Mouse (Mus musculus) hindbrain, postnatal 0 days (tissue): Measurements from ENCODE around the gene Nprl2. TPM values are rescaled to one million over a fixed set of nuclear protein-coding genes. Genes with fewer than 3 reads are reported as not detected.

ENCODE experiments used
- ATAC-seq: fragments of 200-750 bp; cut with Nextera tagmentation; 2 replicates; pipeline ENCODE4 v1.8.0; 2017; ENCODE audit warnings: mild to moderate bottlenecking, moderate TSS enrichment, moderate library complexity
- DNase-seq: peaks from one replicate; pipeline ENCODE4 v3.0.0-alpha.2; 2015; ENCODE audit warnings: low spot score
- H3K27ac ChIP-seq: fragments of 300-500 bp; sonication (generic); 2 replicates; pipeline ENCODE4 v1.5.1; 2014; ENCODE audit warnings: mild to moderate bottlenecking
- H3K27me3 ChIP-seq: fragments of 300-500 bp; sonication (generic); 2 replicates; pipeline ENCODE4 v1.6.1; 2014; ENCODE audit warnings: low read length, mixed read lengths; ENCODE audit not compliant: insufficient read depth
- H3K36me3 ChIP-seq: fragments of 300-500 bp; sonication (generic); 2 replicates; pipeline ENCODE4 v1.6.1; 2014; ENCODE audit warnings: low read length, mixed read lengths; ENCODE audit not compliant: insufficient read depth
- H3K4me1 ChIP-seq: fragments of 300-500 bp; sonication (generic); 2 replicates; pipeline ENCODE4 v1.6.1; 2014; ENCODE audit warnings: antibody characterized with exemption, low read length, mixed read lengths; ENCODE audit not compliant: insufficient read depth
- H3K4me2 ChIP-seq: fragments of 300-500 bp; sonication (generic); 2 replicates; pipeline ENCODE4 v1.6.1; 2014; ENCODE audit warnings: low read depth, mild to moderate bottlenecking, low read length, moderate library complexity, mixed read lengths
- H3K4me3 ChIP-seq: fragments of 300-500 bp; sonication (generic); 2 replicates; pipeline ENCODE4 v1.5.1; 2014; ENCODE audit warnings: low read length
- H3K9ac ChIP-seq: fragments of 300-500 bp; sonication (generic); replicated peaks from 2 replicates; pipeline ENCODE4 v1.6.1; 2014; ENCODE audit warnings: mild to moderate bottlenecking, low read length, moderate library complexity, mixed read lengths
- H3K9me3 ChIP-seq: fragments of 300-500 bp; sonication (generic); 2 replicates; pipeline ENCODE4 v1.6.1; 2016; ENCODE audit warnings: low read length, mixed read lengths
- CTCF ChIP-seq: IDR thresholded peaks from 2 replicates; pipeline ENCODE4 v1.5.1; 2016; ENCODE audit warnings: antibody characterized with exemption, control low read depth, low read depth
- WGBS: fragments of 180-500 bp; shearing (Covaris S2); extraction: QIAGEN DNeasy Blood & Tissue Kit; methylation state at CpG from one replicate; pipeline ENCODE4 v1.1.7; 2014; 5-methylcytosine and 5-hydroxymethylcytosine counted together
- polyA plus RNA-seq: library from polyadenylated mRNA; unstranded; fragments of >200 nt; fragmentation: Nextera tagmentation; extraction: Ambion mirVana; gene quantifications from 2 replicates; pipeline ENCODE4 v1.2.1, GENCODE M21; 2015
- total RNA-seq: library from RNA; depleted of rRNA; stranded (reverse); fragments of >200 nt; gene quantifications from 2 replicates; pipeline ENCODE4 v1.2.3, GENCODE M21; 2014; rRNA removed

Nprl2 gene
- total and polyA plus RNA-seq, 2 experiments from 2014 or later: 54.6 to 70.5 TPM

- peak overlapping the region; percentile 49 for H3K9ac ChIP-seq
- DNase-seq (peak; percentile 63), ATAC-seq (no peak)
- peaks cover 9% of the 10 kb centered on the region; the same call in 1 of the 2 replicates for H3K4me1 ChIP-seq
- H3K27ac ChIP-seq: no peak overlapping the region; the same call in 1 of the 2 replicates
- H3K4me3 ChIP-seq: peak overlapping the region; percentile 64
- 6% methylated on average over 33 of the region's 33 CpGs for WGBS
- H3K4me2 ChIP-seq: peak overlapping the region; percentile 91
- H3K36me3 ChIP-seq: peaks cover 25% of the 10 kb centered on the region
- no peak for TF ChIP-seq CTCF
- no peaks in the 10 kb centered on the region for H3K27me3 ChIP-seq
- no peaks in the 10 kb centered on the region for H3K9me3 ChIP-seq
These were observed 46.0 kb downstream of the Nprl2 start for GRCm38 (mm10) chr9:107587833-107588639.

DNA sequence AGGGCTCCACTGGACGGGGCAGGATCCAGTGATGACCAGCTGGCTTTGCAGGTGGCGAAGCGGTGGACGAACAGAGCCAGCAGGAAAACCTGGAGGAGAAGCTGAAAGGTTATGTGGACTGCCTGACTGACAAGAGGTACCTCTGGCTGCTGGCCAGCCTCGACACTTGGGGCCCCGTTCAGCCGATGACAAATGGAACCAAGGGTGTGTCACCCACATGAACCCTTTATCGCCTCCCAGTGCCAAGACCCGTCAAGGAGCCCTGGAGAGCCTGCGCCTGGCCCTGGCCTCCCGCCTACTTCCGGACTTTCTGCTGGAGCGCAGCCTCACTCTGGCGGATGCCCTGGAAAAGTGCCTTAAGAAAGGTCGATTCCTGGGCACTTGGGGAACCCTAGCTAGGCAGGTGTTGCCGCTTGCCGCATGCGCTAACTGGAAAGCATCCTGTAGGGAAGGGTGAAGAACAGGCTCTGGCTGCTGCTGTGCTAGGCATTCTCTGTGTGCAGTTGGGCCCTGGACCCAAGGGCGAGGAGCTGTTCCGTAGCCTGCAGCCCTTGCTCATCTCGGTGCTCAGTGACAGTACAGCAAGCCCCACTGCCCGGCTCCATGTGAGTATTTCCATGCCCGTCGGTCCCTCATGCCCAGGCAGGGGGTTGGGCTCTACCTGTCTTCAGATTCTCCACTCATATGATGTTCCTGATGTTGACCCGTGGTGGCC is 48.2 kb downstream of the Nprl2 start:
- no peaks in the 10 kb centered on the region for H3K9me3 ChIP-seq
- H3K4me1 ChIP-seq: peaks cover 9% of the 10 kb centered on the region; the same call in 1 of the 2 replicates
- no peak overlapping the region for H3K27ac ChIP-seq
- peaks cover 26% of the 10 kb centered on the region for H3K36me3 ChIP-seq
- DNase-seq (no peak), ATAC-seq (no peak)
- no peak overlapping the region for H3K4me3 ChIP-seq
- no peak for TF ChIP-seq CTCF
- no peak overlapping the region for H3K4me2 ChIP-seq
- no peaks in the 10 kb centered on the region for H3K27me3 ChIP-seq
- WGBS: 88% methylated on average over 25 of the region's 25 CpGs
- H3K9ac ChIP-seq: no peak overlapping the region

GRCm38 (mm10) chr9:107590773-107591060 is 48.7 kb downstream of the Nprl2 start:
- no peak for TF ChIP-seq CTCF
- no peak overlapping the region for H3K4me3 ChIP-seq
- H3K9me3 ChIP-seq: no peaks in the 10 kb centered on the region
- no peak overlapping the region for H3K27ac ChIP-seq
- no peak overlapping the region for H3K9ac ChIP-seq
- peaks cover 9% of the 10 kb centered on the region; the same call in 1 of the 2 replicates for H3K4me1 ChIP-seq
- WGBS: 98% methylated on average over 6 of the region's 6 CpGs
- DNase-seq (no peak), ATAC-seq (no peak)
- H3K27me3 ChIP-seq: no peaks in the 10 kb centered on the region
- peaks cover 26% of the 10 kb centered on the region for H3K36me3 ChIP-seq
- H3K4me2 ChIP-seq: no peak overlapping the region

DNA sequence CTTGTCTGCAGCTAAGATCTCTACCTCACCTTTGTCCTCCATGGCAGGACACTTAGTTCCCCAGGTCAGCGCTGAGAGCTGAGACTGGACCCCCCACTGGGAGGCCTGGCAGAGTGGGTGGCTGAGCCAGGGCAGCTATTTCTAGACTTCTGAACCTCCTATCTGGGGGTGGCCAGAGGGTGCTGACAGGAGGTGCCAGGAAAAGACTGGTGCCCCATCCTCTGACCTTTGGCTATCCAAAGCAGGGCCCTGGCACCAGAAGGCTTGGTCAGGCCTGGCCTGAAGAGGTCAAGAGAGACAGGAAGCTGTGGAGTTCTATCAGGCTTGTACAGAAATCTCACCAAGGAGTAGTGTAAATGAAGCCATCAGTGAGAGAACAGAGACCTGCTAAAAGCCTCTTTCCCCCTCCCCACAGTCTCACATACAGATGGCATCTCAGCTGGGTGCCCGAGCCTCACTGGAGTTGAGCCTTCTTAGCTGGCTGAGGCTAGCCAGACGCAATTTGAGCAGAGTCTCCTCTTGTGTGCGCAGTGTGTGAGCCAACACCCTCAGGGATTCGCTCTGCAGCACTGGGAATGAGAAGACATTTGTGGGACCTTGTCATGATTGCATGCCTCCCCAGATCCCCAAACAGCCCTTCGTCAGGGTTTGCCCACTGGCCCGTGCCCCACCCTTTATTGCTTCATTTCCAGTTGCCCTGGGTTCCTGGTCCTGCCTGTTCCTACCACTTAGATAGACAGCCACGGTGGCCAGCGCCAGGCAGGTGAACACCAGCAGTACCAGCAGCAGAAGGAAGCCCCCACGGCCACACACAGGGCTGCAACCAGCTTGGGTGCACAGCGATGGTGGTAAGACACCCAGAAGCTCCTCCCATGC is 51.3 kb downstream of the Nprl2 start:
- WGBS: 63% methylated on average over 11 of the region's 11 CpGs
- Histone ChIP-seq H3K27ac (no peak overlapping the region), H3K27me3 (no peaks in the 10 kb centered on the region), H3K36me3 (peaks cover 26% of the 10 kb centered on the region), H3K4me2 (no peak overlapping the region), H3K9me3 (no peaks in the 10 kb centered on the region), H3K4me3 (no peak overlapping the region), H3K4me1 (peaks cover 2% of the 10 kb centered on the region; the same call in 1 of the 2 replicates), H3K9ac (no peak overlapping the region)
- TF ChIP-seq CTCF: no peak
- peak; percentile 50 for ATAC-seq
- DNase-seq: peak; percentile 68

DNA sequence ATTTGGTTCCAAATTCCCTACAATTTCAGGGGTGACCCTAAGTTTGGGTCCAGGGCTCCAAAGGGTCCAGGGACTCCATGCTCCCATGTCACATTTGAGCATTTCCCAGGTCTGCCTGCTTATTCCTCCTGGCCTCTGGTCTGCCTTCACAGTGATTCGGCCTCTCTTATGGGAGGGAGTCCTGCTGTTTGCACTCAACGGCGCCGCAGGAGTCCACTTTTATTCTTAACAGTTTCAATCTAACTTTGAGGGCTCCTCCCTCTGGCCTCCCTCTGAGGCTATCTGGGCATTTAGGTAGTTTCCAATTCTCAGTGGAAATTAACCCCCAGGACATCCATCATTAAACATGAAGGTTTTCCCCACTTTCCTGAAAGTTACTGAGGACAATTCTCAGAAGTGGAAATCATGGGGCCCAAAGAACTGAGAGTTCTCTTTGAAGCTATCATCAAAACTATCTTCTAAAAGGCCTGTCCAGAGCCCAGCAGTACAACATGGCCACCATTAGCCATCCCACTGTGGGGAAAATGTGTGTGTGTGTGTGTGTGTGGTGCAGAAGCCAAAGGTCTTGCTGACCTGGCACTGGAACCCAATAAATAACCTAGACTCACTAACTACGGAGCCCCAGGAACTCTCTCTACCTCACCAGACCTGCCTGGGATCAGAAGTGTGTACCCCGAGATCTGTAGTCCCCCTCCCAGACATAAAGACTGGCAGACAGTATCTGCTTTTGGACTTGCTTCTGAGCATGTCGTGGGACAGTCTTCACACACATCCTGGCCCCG is 52.4 kb downstream of the Nprl2 start:
- no peak for DNase-seq

More for the DNA sequence above, 52.4 kb downstream of the Nprl2 start:
- Histone ChIP-seq H3K4me3 (no peak overlapping the region), H3K27me3 (no peaks in the 10 kb centered on the region), H3K36me3 (peaks cover 26% of the 10 kb centered on the region), H3K9me3 (no peaks in the 10 kb centered on the region), H3K4me1 (no peaks in the 10 kb centered on the region), H3K9ac (no peak overlapping the region), H3K27ac (no peak overlapping the region), H3K4me2 (no peak overlapping the region)
- no peak for TF ChIP-seq CTCF
- WGBS: 69% methylated on average over 8 of the region's 8 CpGs
- ATAC-seq: no peak

Other genes with a start within 250 kb of the Nprl2 start
- gene Cish, start 246.2 kb upstream of the Nprl2 start, total RNA-seq: 2.8 and 5.3 TPM in 2 replicates
- 8.6 and 8.8 TPM in 2 replicates for gene Cish, start 246.2 kb upstream of the Nprl2 start, polyA plus RNA-seq
- 14.8 and 18.1 TPM in 2 replicates for gene Hemk1, start 203.9 kb upstream of the Nprl2 start, total RNA-seq
- gene Hemk1, start 203.9 kb upstream of the Nprl2 start, polyA plus RNA-seq: 13.6 and 16.4 TPM in 2 replicates
- 12.5 and 27.7 TPM in 2 replicates for gene 6430571L13Rik, start 201.6 kb upstream of the Nprl2 start, total RNA-seq
- gene 6430571L13Rik, start 201.6 kb upstream of the Nprl2 start, polyA plus RNA-seq: 10.9 and 11.2 TPM in 2 replicates
- gene Cacna2d2, start 142.6 kb upstream of the Nprl2 start, total RNA-seq: 108 and 134 TPM in 2 replicates
- gene Cacna2d2, start 142.6 kb upstream of the Nprl2 start, polyA plus RNA-seq: 7.1 and 7.6 TPM in 2 replicates
- gene Tmem115, start 8.3 kb upstream of the Nprl2 start, total RNA-seq: 72.6 and 78.4 TPM in 2 replicates
- gene Tmem115, start 8.3 kb upstream of the Nprl2 start, polyA plus RNA-seq: 51.6 and 52.3 TPM in 2 replicates
- 56.5 and 69.3 TPM in 2 replicates for gene Cyb561d2, start within 50 bp of the Nprl2 start, total RNA-seq
- 52.9 and 53.5 TPM in 2 replicates for gene Cyb561d2, start within 50 bp of the Nprl2 start, polyA plus RNA-seq
- gene Zmynd10, start 5.1 kb downstream of the Nprl2 start, total RNA-seq: 1.8 and 10.9 TPM in 2 replicates
- 3.5 and 3.7 TPM in 2 replicates for gene Zmynd10, start 5.1 kb downstream of the Nprl2 start, polyA plus RNA-seq
- 17.6 and 20.2 TPM in 2 replicates for gene Rassf1, start 9.3 kb downstream of the Nprl2 start, total RNA-seq
- 30.3 and 31.0 TPM in 2 replicates for gene Rassf1, start 9.3 kb downstream of the Nprl2 start, polyA plus RNA-seq
- 128 and 142 TPM in 2 replicates for gene Tusc2, start 21.0 kb downstream of the Nprl2 start, total RNA-seq
- 115 and 119 TPM in 2 replicates for gene Tusc2, start 21.0 kb downstream of the Nprl2 start, polyA plus RNA-seq
- gene Hyal2, start 25.7 kb downstream of the Nprl2 start, total RNA-seq: 59.8 and 75.3 TPM in 2 replicates
- gene Hyal2, start 25.7 kb downstream of the Nprl2 start, polyA plus RNA-seq: 39.8 and 40.6 TPM in 2 replicates
- 3.4 and 7.7 TPM in 2 replicates for gene Hyal1, start 34.7 kb downstream of the Nprl2 start, total RNA-seq
- 3.3 and 4.9 TPM in 2 replicates for gene Hyal1, start 34.7 kb downstream of the Nprl2 start, polyA plus RNA-seq
- gene Naa80, start 36.7 kb downstream of the Nprl2 start, total RNA-seq: 29.9 and 32.8 TPM in 2 replicates
- 17.8 and 19.4 TPM in 2 replicates for gene Naa80, start 36.7 kb downstream of the Nprl2 start, polyA plus RNA-seq
- gene Hyal3, start 38.6 kb downstream of the Nprl2 start, total RNA-seq: 3.3 and 4.9 TPM in 2 replicates
- gene Hyal3, start 38.6 kb downstream of the Nprl2 start, polyA plus RNA-seq: 1.7 and 1.9 TPM in 2 replicates
- 7.6 and 10.9 TPM in 2 replicates for gene Ifrd2, start 45.4 kb downstream of the Nprl2 start, total RNA-seq
- 9.0 and 9.3 TPM in 2 replicates for gene Ifrd2, start 45.4 kb downstream of the Nprl2 start, polyA plus RNA-seq
- gene Sema3b, start 67.0 kb downstream of the Nprl2 start, total RNA-seq: 11.2 and 14.6 TPM in 2 replicates
- gene Sema3b, start 67.0 kb downstream of the Nprl2 start, polyA plus RNA-seq: 8.3 and 9.0 TPM in 2 replicates
- gene Gnai2, start 93.1 kb downstream of the Nprl2 start, total RNA-seq: 334 and 369 TPM in 2 replicates
- gene Gnai2, start 93.1 kb downstream of the Nprl2 start, polyA plus RNA-seq: 275 and 287 TPM in 2 replicates
- 102 and 134 TPM in 2 replicates for gene Slc38a3, start 127.3 kb downstream of the Nprl2 start, total RNA-seq
- gene Slc38a3, start 127.3 kb downstream of the Nprl2 start, polyA plus RNA-seq: 52.1 and 54.5 TPM in 2 replicates
- gene Gnat1, start 137.5 kb downstream of the Nprl2 start, total RNA-seq: 0.52 TPM in 1 of 2 replicates, not detected in the other
- gene Gnat1, start 137.5 kb downstream of the Nprl2 start, polyA plus RNA-seq: 2.4 and 2.7 TPM in 2 replicates
- gene Sema3f, start 168.2 kb downstream of the Nprl2 start, total RNA-seq: 65.4 and 81.3 TPM in 2 replicates
- 7.5 and 8.7 TPM in 2 replicates for gene Sema3f, start 168.2 kb downstream of the Nprl2 start, polyA plus RNA-seq
- gene Rbm5, start 228.8 kb downstream of the Nprl2 start, total RNA-seq: 85.5 and 149 TPM in 2 replicates
- 142 and 148 TPM in 2 replicates for gene Rbm5, start 228.8 kb downstream of the Nprl2 start, polyA plus RNA-seq